Mouse (Mus musculus) activated CD4-positive, CD25-positive, alpha-beta regulatory T cell, adult 4 months (primary cell): ENCODE data around the gene Actl7b. TPM values are rescaled to one million over a fixed set of nuclear protein-coding genes. Genes with fewer than 3 reads are reported as not detected.

Experiments
- ATAC-seq: one replicate; pipeline ENCODE4 v1.8.0; 2017
- polyA plus RNA-seq, 2 experiments: library from polyadenylated mRNA; unstranded; fragments of 100-300 nt; shearing (Covaris generic); gene quantifications; one replicate each; pipeline ENCODE4 v1.2.1; 2017

Gene Actl7b
- polyA plus RNA-seq, 2 experiments from 2014 or later, result not detected

DNA sequence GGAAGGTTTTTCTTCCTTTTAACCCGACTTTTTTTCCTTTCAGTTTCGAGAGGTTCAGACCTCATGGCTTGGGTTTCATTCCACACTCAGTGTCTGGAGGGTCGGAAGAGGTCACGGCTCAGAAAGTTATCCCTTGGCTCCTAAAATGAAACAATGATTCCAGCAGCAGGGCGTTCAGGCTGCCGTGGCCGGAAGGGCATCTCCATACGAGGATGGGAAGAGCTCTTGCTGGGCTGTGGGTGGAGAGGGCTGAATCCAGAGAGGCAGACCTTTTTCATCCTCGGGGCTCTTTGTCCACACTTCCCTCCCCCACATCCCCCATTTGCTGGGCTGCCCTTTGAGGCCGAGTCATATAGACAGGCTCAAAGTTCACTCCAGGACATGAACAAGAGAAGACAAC is 39.0 kb downstream of the Actl7b start:
- ATAC-seq, result no peak

DNA sequence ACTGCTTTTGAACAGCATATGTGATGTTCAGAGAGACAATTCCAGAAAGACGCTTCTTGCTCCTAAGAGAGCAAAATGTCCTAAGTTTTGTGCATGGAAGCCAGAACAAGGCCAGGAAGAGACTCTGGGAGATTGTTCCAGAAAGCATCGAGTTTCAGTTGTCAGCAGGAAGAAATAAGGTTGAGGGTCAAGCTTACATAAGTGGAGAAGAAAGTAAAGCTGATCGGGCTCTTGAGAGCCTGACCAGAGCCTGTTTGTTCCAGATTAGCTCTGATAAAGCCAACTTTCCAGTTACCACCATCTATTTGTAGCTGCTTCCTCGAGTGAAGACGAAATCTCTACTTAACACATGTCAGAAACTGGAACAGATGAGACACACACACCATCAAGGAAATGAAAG is 42.6 kb downstream of the Actl7b start:
- ATAC-seq, result no peak

DNA sequence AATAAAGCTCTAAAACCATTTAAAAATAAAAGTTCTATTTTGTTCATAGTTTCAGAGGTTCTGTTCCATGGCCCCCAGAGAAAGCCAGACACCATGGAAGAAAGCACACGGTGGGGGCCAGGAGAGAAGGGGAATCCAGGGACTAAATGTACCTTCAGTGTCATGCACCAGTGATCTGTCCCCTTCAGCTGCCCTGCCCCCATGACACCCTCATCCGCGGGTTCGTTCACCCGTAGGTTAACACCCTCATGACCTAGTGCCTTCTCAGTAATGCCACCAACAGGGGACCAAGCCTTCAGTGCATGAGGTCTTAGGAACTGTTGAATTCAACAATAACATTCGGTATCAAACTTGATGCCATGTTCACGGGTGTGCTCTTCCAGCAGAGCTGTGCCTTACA is 44.8 kb downstream of the Actl7b start:
- ATAC-seq, result no peak

Other genes starting within 250 kb of the Actl7b start
- not detected for gene Gm26657, start 1.4 kb downstream of the Actl7b start, polyA plus RNA-seq
- not detected for gene Actl7a, start 2.0 kb upstream of the Actl7b start, polyA plus RNA-seq
- gene Elp1, start 60.9 kb upstream of the Actl7b start, polyA plus RNA-seq, result 10 to 100 TPM; 19.3 to 20.3 TPM
- gene Fam206a, start 60.9 kb upstream of the Actl7b start, polyA plus RNA-seq, result 10 to 100 TPM; 13.3 to 18.0 TPM
- gene Ctnnal1, start 123.7 kb upstream of the Actl7b start, polyA plus RNA-seq, result 1 to 10 TPM; 2.0 to 2.2 TPM
- gene Tmem245, start 206.0 kb upstream of the Actl7b start, polyA plus RNA-seq, result 1 to 10 TPM; 5.1 to 5.7 TPM
- gene Frrs1l, start 248.9 kb upstream of the Actl7b start, polyA plus RNA-seq, result under 1 TPM in 1 of 2 experiments, not detected in 1; 0.16 TPM